Mouse (Mus musculus): ENCODE data around the gene Dennd5a. TPM values are rescaled to one million over a fixed set of nuclear protein-coding genes. Genes with fewer than 3 reads are reported as not detected.

The Dennd5a gene
- polyA plus RNA-seq, 1 experiment from 2014 or later: 43.4 TPM

DNA sequence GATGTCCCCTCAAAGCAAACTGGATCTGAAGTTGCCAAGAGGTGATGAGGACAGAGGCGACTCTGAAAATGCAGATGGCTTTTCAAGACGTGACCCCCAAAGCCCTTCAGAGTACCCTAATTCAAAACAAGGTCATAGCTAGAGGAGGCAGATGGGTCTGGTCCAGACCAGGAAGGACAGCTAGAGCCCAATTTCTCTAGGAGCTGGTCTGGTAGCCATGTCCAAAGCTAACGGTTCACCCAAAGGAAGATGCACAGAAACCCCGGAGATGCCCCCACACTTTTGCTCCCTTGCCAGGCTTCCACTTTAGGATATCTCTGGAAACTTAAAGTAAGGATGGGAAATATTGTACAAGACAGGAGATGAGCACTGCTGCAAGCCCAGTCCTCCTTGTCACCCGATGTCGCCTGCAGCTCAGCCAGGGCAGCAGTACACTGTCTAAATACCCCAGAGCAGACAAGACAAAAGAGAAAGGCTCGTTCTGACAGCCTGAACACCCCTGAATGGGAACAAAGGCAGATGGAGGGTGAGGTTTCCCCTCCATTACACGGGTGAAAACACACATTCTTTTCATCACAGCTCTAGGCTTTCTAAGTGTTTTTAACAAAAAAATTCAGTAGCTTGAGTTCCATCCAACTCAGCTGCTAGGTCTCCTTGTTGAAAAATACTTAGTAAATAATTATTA is 110.4 kb downstream of the Dennd5a start:
- no peaks in the 10 kb centered on the region for H3K9me3 ChIP-seq (ENCODE audit: control insufficient read depth, low read length)
- H3K9ac ChIP-seq (ENCODE audit: low read depth, low read length): no peak overlapping the region
- no peak overlapping the region for H3K4me2 ChIP-seq (replicated peaks; ENCODE audit: low read depth, low read length)
- H3K27me3 ChIP-seq (ENCODE audit: control insufficient read depth, insufficient read depth, low read length): no peaks in the 10 kb centered on the region; the same call in 1 of the 2 replicates
- H3K4me1 ChIP-seq (ENCODE audit: control insufficient read depth, insufficient read depth, low read length): no peaks in the 10 kb centered on the region
- ATAC-seq (ENCODE audit: low FRiP score, low TSS enrichment): no peak
- no peak overlapping the region for H3K4me3 ChIP-seq (ENCODE audit: low read length)
- H3K27ac ChIP-seq (ENCODE audit: low read depth, low read length): no peak overlapping the region
- WGBS: 54% methylated on average over 8 of the region's 8 CpGs
- H3K36me3 ChIP-seq (ENCODE audit: control insufficient read depth, insufficient read depth, low read length): no peaks in the 10 kb centered on the region

DNA sequence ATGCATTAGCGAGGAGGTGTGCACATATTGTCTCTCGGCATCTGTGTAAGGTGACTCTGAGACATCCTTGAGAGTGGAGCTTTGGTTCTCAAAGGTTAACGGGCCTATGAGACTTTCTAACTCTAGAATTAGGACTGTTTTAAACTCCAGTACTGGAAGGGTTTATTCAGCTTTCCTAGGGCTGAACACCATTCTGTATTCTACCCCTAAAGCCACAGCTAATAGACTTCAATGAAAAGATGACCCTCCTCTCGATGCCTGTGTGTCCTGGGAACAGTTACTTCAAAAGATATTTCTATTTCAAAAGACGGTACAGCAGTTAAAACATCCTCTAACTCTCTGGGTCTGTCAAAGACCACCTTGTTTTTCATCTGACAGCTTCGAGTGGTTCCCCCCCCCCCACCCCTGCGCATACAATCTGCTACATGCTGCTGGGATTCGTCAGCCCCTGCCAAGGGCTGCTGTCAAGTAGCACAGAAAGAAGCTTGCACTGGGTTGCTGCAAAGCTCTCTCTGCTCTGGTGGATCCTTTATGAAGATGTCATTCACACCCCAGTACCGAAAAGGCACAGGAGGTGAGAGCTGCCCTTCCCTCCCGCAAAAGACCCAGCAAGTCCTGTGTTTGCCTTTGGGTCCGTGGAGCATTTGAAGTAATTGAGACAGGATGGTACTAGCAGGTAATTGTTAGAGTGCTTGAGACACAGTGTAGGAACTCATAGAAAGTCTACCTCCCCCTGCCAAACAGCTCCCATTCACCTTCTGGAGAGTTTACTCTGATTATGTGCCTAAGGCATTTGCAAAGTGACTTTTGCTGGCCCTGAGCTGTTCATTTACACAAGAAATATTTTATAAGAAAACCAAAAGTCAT is 111.2 kb downstream of the Dennd5a start:
- Histone ChIP-seq H3K9ac (ENCODE audit: low read depth, low read length) (no peak overlapping the region), H3K27ac (ENCODE audit: low read depth, low read length) (no peak overlapping the region), H3K36me3 (ENCODE audit: control insufficient read depth, insufficient read depth, low read length) (no peaks in the 10 kb centered on the region), H3K4me1 (ENCODE audit: control insufficient read depth, insufficient read depth, low read length) (no peaks in the 10 kb centered on the region), H3K4me3 (ENCODE audit: low read length) (no peak overlapping the region), H3K9me3 (ENCODE audit: control insufficient read depth, low read length) (no peaks in the 10 kb centered on the region), H3K27me3 (ENCODE audit: control insufficient read depth, insufficient read depth, low read length) (no peaks in the 10 kb centered on the region; the same call in 1 of the 2 replicates), H3K4me2 (replicated peaks; ENCODE audit: low read depth, low read length) (no peak overlapping the region)
- WGBS: 40% methylated on average over 11 of the region's 11 CpGs
- ATAC-seq (ENCODE audit: low FRiP score, low TSS enrichment): no peak

DNA sequence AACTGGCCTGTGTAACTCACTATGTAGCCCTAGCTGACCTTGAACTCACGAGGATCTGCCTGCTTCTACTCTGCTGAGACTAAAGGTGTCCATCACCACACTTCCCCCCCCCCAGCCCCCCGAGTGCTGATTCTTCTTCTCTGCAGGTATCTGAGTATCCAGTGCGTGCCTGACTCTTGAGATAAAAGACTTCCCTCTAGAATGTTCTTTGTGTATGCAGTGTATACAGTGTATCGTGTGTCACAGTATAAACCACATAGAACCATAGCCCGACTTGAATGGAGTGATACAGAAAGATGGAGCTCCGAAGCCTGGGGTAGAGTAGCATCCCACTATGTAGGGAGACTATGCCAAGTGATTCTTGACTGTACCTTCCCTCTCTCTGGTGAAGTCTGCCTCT is 116.2 kb downstream of the Dennd5a start:
- Histone ChIP-seq H3K4me3 (ENCODE audit: low read length) (no peak overlapping the region), H3K27me3 (ENCODE audit: control insufficient read depth, insufficient read depth, low read length) (no peaks in the 10 kb centered on the region; the same call in 1 of the 2 replicates), H3K27ac (ENCODE audit: low read depth, low read length) (no peak overlapping the region), H3K9ac (ENCODE audit: low read depth, low read length) (no peak overlapping the region), H3K36me3 (ENCODE audit: control insufficient read depth, insufficient read depth, low read length) (no peaks in the 10 kb centered on the region), H3K9me3 (ENCODE audit: control insufficient read depth, low read length) (no peaks in the 10 kb centered on the region), H3K4me2 (replicated peaks; ENCODE audit: low read depth, low read length) (no peak overlapping the region), H3K4me1 (ENCODE audit: control insufficient read depth, insufficient read depth, low read length) (no peaks in the 10 kb centered on the region)
- no peak for ATAC-seq (ENCODE audit: low FRiP score, low TSS enrichment)
- 83% methylated on average over 6 of the region's 6 CpGs for WGBS

Other genes starting within 250 kb of the Dennd5a start
- gene BC051019, start 236.6 kb downstream of the Dennd5a start, polyA plus RNA-seq (2014; fragmentation: Nextera tagmentation; extraction: Ambion mirVana): 0.27 TPM in 1 of 2 replicates, not detected in the other
- gene Ascl3, start 228.7 kb downstream of the Dennd5a start, polyA plus RNA-seq (2014; fragmentation: Nextera tagmentation; extraction: Ambion mirVana): not detected in 2 replicates
- 41.1 and 46.9 TPM in 2 replicates for gene Tmem9b, start 207.6 kb downstream of the Dennd5a start, polyA plus RNA-seq (2014; fragmentation: Nextera tagmentation; extraction: Ambion mirVana)
- gene Nrip3, start 178.4 kb downstream of the Dennd5a start, polyA plus RNA-seq (2014; fragmentation: Nextera tagmentation; extraction: Ambion mirVana): 0.29 and 0.80 TPM in 2 replicates
- gene Scube2, start 94.8 kb downstream of the Dennd5a start, polyA plus RNA-seq (2014; fragmentation: Nextera tagmentation; extraction: Ambion mirVana): 0.34 and 0.77 TPM in 2 replicates
- gene Tmem41b, start 26.5 kb upstream of the Dennd5a start, polyA plus RNA-seq (2014; fragmentation: Nextera tagmentation; extraction: Ambion mirVana): 48.7 and 72.5 TPM in 2 replicates
- 21.9 and 22.5 TPM in 2 replicates for gene Ipo7, start 57.8 kb upstream of the Dennd5a start, polyA plus RNA-seq (2014; fragmentation: Nextera tagmentation; extraction: Ambion mirVana)
- 16.3 and 22.1 TPM in 2 replicates for gene Zfp143, start 100.7 kb upstream of the Dennd5a start, polyA plus RNA-seq (2014; fragmentation: Nextera tagmentation; extraction: Ambion mirVana)
- 29.4 and 35.7 TPM in 2 replicates for gene Wee1, start 161.6 kb upstream of the Dennd5a start, polyA plus RNA-seq (2014; fragmentation: Nextera tagmentation; extraction: Ambion mirVana)